Mouse (Mus musculus) mature B cell (primary cell): ENCODE data around the gene Plk5.

Experiments
- in situ Hi-C: fragments of 300-500 bp; cut with MboI; formaldehyde crosslinking; loops from 2 replicates; pipeline ENCODE4 v1.14.3; 2019

The Plk5 gene

DNA sequence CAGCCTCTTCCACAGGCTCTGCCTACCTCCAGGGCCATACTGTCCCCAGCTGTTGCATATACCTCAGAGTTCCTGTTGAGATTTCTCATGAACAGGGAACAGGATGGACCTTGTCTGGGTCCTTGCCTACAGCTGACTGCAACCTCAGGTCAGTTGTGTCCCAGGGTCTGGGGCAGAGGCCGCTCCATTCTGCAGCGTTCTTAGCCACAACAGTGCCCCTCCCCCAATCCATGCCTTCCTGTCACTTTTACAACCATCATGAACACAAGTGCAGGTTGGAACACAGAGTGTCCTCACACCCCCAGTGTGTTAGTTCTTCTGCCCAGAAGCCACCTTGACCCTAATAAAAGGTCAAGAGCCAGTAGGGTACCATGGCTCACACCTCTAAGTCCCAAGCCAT, 32.5 kb downstream of the Plk5 start:
- in situ Hi-C loops = no loop called here

DNA sequence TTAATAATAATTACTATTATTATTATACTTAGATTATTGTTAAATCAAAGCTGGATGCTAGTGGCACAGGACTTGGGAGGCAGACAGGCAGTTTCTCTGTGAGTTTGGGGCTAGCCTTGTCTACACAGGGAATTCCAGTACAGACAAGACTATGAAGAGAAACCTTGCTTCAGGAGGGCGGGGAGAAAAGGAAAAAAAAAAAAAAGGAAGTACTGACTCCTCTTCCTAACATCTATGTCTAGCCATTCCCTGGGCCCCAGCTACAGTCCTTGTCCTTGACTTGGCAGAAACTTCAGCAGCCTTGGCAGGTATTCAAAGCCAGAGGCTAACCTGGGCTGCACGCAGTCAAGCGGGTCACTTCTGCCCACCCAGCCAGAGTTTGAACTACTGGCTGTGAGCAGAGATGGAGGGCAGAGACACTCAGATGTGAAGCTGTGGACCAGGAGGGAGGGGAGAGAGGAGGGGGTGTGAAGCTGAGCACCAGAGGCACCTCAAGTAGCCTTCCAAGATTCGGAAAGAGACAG, 33.0 kb downstream of the Plk5 start:
- in situ Hi-C loops = no loop called here

DNA sequence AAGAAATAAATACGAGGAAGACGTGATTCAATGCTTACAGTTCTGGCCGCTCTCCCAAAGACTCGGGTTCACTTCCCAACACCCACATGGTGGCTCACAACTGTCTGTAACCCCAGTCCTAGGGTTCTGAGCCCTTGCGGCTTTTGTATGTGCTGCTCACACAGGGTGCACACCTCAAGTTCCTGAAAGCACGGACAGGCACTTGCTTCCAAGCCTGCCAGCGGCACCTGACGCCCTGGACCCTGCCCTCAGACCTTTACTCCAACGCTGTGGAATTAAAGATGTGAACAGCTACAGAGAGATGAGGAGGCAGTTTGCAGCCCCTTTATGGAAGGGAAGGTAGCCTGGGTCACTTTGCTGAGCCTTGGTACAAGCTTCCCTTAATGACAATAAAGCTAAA, 34.4 kb downstream of the Plk5 start:
- in situ Hi-C loops = no loop called here

DNA sequence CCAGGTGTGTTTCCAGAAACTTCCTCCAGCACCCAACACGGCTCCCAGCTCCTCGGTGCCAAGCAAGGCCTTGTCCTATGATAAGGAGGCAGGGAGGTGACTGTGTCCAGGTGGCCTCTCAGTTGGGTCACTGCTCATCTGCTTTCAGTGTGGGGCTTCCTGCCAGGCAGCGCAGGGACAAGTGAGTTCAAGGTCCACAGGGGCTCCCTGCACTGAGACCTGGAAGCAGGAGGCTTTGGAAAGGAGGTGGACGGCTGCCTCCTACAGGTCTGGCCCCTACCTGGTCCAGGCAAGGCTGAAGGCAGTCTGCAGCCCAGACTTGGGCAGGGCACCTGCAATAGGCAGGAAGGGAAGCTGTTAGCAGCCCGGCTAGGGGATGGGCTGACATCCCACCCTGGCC, 36.4 kb downstream of the Plk5 start:
- in situ Hi-C loops = no loop called here

DNA sequence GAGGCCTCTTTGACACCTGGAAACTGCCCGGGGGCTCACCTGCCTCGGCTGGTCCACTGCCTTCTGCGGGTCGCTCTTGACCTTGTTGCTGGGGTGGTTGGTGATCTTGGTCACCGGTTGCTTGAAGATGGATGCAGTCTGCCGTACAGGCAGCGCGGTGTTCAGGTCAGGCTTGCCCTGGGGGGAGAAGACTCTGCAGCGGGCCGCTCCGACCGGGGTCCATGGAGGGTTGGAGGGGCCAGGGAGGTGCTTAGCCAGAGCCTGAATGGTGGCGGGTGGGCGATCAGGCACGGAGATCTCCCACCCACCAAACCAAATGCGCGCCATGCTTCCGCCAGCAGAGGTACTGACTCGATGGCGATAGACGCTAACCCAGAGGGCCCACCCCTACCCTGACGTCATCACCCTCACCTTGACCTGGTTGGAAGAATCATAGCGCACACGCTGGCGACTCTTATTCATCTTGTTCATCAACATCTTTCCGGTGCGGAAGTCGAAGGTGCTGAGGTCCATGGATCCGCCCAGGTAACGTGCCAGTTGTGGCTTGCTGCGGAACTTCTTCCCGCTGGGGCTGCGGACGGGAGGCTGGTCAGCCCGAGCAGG, 38.9 kb downstream of the Plk5 start:
- in situ Hi-C loops = no loop called here

DNA sequence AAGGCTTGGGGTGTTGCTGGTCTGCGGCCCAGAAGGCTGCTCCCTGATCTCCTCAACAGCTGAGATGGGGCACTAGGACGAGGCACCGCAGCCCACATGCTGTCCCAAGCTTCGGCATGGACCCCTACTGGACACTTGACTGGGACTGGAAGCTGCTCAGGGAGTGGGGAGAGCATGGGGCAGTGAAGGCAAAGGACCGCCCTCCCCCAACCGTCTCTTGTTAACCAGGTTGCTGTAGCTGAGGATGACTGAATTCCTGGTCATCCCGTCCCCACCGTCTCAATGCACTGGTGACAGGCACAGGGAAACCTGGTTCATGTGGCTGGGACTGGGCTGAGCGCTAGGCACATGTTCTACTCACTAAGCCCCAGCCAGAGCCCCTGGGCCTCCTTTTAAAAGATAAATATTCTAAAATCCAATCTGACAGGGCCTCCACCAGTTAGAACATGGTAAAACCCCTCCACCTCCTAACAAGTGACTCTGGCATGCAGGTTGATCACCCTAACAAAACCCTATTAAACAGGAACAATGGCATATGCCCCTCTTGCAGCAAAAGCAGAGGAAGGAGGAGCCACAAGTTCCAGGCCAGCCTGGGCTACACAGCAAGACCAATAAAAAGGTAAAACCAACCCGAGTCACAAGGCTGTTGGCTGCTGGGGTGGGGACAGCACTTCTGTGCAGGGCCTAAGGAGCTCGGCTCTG, 40.7 kb downstream of the Plk5 start:
- in situ Hi-C loops = no loop called here

DNA sequence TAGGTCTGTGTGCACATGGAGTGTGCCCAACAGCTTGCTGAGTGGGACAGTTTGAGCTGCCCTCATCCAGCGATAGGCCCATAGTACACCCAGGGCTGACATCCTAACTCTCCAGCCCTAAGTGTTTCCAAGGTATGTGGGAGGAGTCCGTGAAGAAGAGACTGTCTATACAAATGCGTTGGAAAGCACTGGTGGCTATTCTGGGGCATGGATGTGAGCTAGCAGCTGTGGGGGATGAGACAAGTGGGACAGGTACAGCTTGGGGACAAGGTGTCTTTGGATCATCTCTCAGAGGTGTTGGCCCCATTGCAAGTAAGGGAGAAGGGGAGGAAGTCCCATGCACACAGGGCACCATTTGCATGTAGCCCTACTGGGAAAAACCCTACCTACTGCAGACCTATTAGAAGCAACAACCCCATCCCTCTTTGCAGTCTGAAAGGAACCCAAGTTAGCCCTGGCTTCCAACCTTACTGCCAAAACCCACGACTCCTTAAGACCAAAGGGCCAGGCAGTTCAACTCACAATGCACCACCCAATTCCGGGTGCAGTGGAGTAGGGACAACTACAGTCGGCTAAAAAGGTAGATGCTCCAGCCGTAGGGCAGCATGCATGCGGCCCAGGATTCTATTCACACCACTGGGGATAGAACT, 41.4 kb downstream of the Plk5 start:
- in situ Hi-C loops = no loop called here

- in situ Hi-C loops = no loop called here
Measured at GRCm38 (mm10) chr10:80398174-80398535, 41.9 kb downstream of the Plk5 start.

- in situ Hi-C loops = no loop called here
Measured at GRCm38 (mm10) chr10:80398719-80399190, 42.5 kb downstream of the Plk5 start.

DNA sequence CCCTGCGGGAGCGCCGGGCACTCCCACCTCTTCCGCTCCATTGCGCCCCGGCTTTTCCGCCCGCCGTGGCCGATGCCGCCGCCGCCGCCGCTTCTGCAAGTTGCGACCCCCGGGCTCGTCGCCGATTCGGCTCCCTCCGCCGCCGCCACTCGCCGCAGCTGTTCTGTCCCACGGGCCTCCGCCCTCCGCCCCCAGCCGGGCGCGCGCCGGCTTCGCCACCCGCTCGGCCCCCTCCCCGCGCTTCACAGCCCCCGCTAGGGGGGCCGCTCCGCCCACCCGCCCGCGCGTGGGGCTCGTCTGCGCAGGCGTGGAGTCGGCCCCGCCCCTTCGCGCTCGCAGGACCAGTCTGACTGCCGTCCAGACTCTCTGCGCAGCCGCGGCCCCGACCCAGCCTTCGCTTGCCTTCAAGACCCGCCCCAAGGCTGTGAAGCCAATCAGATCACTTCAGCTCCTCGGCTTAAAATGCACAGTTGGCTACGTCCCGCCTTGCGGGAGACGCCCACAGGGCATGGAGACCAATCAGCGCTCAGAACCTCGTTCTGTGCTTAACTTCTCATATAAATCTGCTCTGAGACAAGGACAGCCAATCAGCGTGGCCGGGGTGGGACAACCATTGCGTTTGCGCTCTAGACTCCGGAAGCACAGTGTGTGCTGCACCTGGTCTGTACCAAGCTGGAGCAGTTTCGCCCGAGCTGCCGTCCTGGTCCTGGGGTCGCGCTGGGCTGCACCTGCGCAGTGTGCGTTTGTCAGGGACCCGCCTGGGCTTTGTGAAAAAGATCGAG, 43.1 kb downstream of the Plk5 start, which contains the start of gene Mbd3:
Mbd3 (minus strand) TSS at position 360 of the 782 bp plus-strand sequence.
- in situ Hi-C loops = no loop called here

DNA sequence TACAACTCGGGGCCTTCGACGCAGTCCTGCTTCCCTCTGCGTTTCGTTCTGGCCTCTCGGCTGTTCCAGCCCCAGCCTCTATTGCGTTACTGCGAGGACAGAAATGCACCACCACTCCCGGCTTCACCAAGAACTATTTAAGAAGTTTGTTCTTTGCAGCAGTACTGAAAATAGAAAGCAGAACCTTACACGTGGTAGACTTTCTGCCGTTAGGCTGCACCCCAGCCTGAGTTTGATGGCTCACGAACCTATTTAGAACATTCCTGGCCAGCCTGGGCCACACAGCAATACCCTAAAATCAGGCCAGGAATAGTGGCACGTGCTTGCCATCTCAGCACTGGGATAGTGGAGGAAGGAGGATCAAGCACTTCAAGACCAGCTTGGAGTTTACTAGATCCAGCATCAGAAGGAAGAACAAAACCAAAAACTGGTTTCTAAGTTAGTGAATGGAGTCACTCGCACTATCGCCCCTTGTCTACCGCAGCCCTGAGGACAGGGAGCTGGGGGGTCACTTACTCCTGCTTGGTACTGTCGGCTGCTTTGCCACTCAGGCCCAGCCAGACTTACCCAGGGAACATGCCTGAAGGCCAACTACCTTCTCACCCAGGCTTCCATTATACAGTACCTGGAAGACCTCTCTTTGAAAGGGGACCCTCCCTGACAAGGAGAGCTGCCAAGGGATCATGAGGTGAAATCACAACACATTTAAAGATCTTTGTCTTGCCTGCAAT, 43.9 kb downstream of the Plk5 start:
- in situ Hi-C loops = no loop called here

- in situ Hi-C loops = no loop called here
Measured at GRCm38 (mm10) chr10:80400704-80401161, 44.5 kb downstream of the Plk5 start.

DNA sequence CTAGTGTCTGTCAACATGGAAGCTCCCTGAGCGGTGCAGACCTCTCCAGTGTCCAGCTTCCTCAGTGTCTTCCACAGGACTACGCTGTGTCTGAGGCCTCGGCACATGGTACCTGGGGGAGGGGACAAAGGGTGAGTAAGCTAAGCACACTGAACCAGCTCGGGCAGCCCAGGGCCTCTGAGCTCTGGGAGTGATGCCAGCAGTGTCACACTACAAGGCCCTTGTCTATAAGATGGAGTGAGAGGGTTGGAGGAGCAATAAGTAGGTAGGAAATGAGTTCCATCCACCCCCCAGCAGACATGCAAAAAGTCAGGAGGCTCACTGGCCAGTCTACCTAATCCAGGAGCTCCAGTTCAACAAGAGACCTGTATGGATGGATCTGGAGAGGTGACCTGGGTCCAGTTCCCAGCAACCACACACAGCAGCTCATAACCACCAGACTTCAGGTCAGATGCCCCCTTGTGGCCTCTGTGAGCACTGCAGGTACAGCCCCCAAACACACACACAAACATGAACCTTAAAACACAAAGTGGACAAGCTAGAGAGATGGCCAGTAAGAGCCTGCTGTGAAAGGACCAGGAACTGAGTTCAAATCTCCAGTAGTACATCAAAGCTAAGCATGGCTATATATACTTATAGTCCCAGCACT, 46.9 kb downstream of the Plk5 start:
- in situ Hi-C loops = no loop called here

DNA sequence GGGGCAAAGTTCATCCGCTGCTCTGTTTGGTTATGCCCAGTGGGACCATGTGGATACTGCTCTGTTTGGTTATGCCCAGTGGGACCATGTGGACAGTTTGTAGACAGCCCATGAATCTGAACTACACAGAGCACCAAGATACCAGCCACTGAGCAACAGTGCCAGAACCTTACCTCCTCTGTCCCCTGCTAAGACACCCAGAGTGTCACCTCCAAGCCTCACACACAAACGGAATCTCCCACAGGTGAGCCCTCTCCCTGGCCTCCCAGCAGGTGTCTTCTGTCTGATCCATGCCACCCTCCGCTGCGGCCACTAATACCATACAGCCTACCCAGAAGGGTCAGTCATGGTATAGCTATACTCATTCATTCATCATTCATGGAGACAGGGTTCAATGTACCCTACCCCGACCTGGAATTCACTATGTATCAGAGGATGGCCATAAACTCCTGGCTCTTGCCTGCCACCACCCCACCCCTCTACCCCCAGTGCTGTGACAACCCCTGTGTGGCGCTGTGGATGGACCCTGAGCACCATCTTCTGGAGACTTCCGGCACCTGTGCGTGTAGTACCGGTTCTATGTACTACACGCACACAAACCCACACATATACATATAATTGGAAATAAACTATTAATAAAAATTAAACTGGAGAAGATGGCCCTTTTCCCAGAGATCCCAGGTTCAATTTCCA, 49.4 kb downstream of the Plk5 start:
- in situ Hi-C loops = no loop called here

GRCm38 (mm10) chr10:80406684-80407501, 50.6 kb downstream of the Plk5 start, which contains the start of gene Uqcr11:
TSS of gene Uqcr11 (minus strand) at chr10:80406830.
- in situ Hi-C loops = no loop called here

GRCm38 (mm10) chr10:80407924-80408323, 51.7 kb downstream of the Plk5 start:
- in situ Hi-C loops = no loop called here

DNA sequence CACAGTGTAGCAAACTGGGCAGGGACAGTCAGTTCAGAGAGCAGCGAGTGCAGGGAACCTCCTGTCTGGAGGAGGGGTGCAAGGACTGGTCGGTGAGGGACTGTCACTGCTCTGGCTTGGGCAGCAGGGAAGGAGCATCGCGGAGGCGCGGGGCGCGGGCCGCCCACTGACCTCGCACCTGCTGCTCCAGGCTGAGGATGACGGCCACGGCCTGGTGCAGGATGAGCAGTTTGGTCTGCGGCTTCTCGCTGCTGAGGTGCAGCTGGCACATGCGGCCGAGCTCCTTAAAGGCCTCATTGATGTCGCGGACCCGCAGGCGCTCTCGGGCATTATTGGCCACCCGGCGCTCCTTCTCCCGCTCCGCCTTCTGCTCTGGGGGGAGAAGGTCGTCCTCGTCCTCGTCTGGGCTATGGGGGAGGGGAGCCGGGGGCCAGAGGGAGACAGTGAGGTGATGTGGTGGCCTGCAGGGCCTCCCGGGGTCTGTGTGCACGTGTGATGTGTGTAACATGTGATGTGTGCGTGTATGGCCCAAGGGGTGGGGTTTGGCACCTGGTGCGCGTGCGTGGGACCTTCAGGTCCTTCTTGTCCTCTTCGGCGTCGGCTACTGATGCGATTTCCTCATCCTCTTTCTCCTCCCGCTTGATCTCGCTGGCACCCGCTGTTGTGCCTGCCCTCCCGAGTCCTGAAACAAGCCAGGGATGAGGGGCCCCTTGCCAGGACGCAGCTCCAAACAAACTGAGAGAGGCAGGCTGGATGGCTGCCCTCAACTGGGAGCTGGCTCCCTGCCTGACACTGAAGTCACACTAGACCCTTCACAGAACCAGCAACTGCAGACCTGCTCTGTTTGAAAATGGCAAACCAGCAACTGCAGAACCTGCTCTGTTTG, 56.6 kb downstream of the Plk5 start:
- in situ Hi-C loops = no loop called here
